Mouse (Mus musculus): ENCODE data around the gene Olfr1163.
"Not testable (repeated sequence)": the region's sequence is repeated elsewhere in the genome, so short reads cannot be mapped to it uniquely, and the experiment has no call there.

The Olfr1163 gene

DNA sequence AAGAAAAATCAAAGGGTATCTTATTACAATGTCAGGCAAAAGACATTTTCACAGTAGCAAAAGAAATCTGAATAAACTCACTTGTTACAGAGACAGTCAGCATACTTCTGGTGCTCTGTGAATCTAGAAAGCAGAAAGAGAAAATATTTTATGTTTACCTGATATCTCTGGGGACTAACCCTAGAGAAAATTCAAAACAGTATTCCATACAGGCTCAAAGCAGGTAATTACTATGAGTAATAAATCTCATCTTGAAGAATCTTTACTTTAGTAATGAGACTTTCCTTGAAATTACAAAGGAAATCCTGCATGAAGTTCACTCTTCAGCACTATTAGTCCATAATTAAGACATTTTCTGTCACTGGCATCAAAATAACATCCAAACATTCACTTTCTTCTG, at the start of gene Olfr1163:
TSS of gene Olfr1163 (minus strand) at position 101 of the 400 bp plus-strand sequence.
- no peak for DNase-seq (ENCODE audit: low read depth, low spot score)

DNA sequence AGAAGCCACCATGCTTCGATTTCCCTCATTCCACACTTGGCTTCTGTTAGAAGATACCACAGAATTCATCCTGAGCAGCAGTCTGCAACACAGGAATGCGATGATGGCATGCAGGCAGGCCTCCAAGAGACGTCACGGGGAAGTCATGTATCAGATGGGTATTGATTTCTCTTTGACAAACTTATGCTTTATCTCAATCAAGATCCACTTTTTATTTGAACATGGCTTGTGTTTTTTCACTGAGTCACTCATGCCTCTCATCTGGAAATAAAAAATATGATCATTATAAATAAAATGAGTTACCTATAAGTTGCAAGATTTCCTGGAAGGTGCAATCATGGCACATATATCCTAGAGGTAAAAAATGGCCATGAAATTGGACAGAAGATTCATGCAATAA, 22.2 kb upstream of the Olfr1163 start, which contains the start of gene Olfr1164:
TSS of gene Olfr1164 (minus strand) at position 101 of the 400 bp plus-strand sequence.
- DNase-seq (ENCODE audit: low read depth, low spot score) = no peak

DNA sequence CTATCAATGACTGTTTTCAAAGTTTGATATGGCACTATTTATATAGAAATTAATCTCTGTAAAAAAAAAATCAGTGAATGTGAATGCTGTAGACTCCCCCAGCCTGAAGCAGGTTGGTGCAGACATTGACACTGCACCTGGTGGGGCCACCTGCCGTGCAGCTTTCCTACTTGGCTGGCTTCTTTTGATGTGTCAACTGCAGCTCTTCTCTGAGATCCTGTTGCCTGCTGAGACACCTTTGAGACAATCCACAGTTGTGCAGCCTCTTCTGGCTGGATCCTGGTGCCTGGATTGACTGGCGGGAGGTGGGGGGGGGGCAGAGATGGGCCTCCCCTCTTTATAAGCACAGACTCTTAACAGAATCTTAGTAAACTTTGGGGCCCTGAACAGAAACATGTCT, 8.0 kb downstream of the Olfr1163 start:
- no peak for DNase-seq (ENCODE audit: low read depth, low spot score)

DNA sequence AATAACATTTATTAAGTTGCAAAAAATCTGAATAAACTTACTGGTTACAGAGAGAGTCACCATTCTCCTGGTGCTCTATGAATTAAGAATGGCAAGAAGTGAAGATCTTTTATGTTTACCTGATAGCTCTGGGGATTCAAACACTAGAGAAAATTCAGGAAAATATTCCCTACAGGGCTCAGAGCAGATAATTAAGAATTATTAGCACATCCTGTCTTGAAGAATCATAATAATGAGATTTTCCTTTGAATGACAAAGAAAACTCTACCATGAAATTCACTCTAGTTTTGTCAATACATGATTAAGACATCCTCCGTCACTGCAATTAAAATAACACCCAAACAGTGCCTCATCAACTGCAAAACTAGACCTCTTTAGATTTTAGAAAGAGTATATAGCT, 20.6 kb downstream of the Olfr1163 start, which contains the start of gene Olfr1162:
TSS of gene Olfr1162 (minus strand) at position 101 of the 400 bp plus-strand sequence.
- DNase-seq (ENCODE audit: low read depth, low spot score) = no peak

DNA sequence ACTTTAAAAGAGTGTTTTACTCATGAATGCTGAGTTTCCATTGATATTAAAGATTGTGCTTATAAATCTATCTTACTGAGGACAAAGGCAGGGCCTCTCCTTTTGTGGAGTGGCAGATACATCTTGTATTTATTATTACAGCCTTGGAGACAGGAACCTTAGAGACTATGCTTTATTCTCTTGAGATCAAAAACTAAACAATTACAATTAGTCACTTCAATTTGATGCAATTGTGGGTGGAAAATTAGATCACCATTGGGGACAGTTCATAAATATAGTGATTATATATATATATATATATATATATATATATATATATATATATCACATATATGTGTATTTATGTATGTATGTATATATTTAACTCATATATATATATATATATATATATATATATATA, 34.0 kb downstream of the Olfr1163 start, which contains the start of gene Olfr73:
TSS of gene Olfr73 (minus strand) at position 101 of the 400 bp plus-strand sequence.
- DNase-seq (ENCODE audit: low read depth, low spot score) = no peak

DNA sequence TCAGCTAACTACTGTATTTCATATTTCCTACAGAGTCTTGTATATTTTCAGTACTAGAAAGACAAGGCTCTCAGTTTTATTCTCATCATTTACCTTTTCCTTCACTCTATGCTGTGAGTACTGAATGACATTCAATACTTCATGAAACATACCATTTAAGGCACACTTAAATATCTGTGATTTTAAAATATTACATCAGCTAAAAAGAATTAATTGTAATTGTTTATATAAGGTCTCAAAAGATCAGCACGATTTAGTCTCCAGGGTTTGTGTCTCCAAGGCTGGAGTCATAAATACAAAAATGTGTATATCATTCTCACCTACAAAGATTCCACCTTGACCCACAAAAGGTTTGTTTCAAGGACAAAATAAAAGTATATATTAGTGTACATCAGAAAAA, 49.2 kb downstream of the Olfr1163 start, which contains the start of gene Olfr1161:
TSS of gene Olfr1161 (plus strand) at position 301 of the 400 bp plus-strand sequence.
- not testable (repeated sequence) for DNase-seq (ENCODE audit: low read depth, low spot score)

Data from CD4-positive, CD25-positive, alpha-beta regulatory T cell, adult 2 months (primary cell).